Mouse (Mus musculus) embryonic facial prominence, embryonic 12.5 days (tissue): ENCODE measurements around the gene E2f7. TPM values are rescaled to one million over a fixed set of nuclear protein-coding genes. Genes with fewer than 3 reads are reported as not detected.
A peak's percentile ranks its signal among the peaks of the same experiment; 100 is the strongest.

Experiments used
- ATAC-seq: fragments of 200-750 bp; cut with Nextera tagmentation; 2 replicates; pipeline ENCODE4 v1.8.0; 2017; ENCODE audit not compliant: insufficient number of reproducible peaks, insufficient read depth, low FRiP score, low TSS enrichment
- H3K27ac ChIP-seq: fragments of 300-500 bp; sonication (generic); 2 replicates; pipeline ENCODE4 v1.5.1; 2016; ENCODE audit warnings: mild to moderate bottlenecking
- H3K27me3 ChIP-seq: fragments of 300-500 bp; sonication (generic); 2 replicates; pipeline ENCODE4 v1.6.1; 2016; ENCODE audit warnings: mild to moderate bottlenecking, moderate library complexity
- H3K36me3 ChIP-seq: fragments of 300-500 bp; sonication (generic); 2 replicates; pipeline ENCODE4 v1.6.1; 2016; ENCODE audit warnings: mild to moderate bottlenecking
- H3K4me1 ChIP-seq: fragments of 300-500 bp; sonication (generic); 2 replicates; pipeline ENCODE4 v1.6.1; 2016
- H3K4me2 ChIP-seq: fragments of 300-500 bp; sonication (generic); replicated peaks from 2 replicates; pipeline ENCODE4 v1.6.1; 2016; ENCODE audit warnings: mild to moderate bottlenecking, moderate library complexity
- H3K4me3 ChIP-seq: fragments of 300-500 bp; sonication (generic); 2 replicates; pipeline ENCODE4 v1.5.1; 2016; ENCODE audit warnings: mild to moderate bottlenecking
- H3K9ac ChIP-seq: fragments of 300-500 bp; sonication (generic); 2 replicates; pipeline ENCODE4 v1.6.1; 2016; ENCODE audit warnings: mild to moderate bottlenecking, moderate library complexity
- H3K9me3 ChIP-seq: fragments of 300-500 bp; sonication (generic); 2 replicates; pipeline ENCODE4 v1.6.1; 2016; ENCODE audit warnings: mild to moderate bottlenecking, moderate library complexity
- WGBS: fragments of 180-500 bp; shearing (Covaris S2); methylation state at CpG from one replicate; pipeline ENCODE4 v1.1.7; 2016; 5-methylcytosine and 5-hydroxymethylcytosine counted together
- polyA plus RNA-seq: library from polyadenylated mRNA; unstranded; fragments of >200 nt; fragmentation: Nextera tagmentation; extraction: Ambion mirVana; gene quantifications from 2 replicates; pipeline ENCODE4 v1.2.1, GENCODE M21; 2016

Gene E2f7
- polyA plus RNA-seq, 1 experiment from 2014 or later = 30.1 TPM

DNA sequence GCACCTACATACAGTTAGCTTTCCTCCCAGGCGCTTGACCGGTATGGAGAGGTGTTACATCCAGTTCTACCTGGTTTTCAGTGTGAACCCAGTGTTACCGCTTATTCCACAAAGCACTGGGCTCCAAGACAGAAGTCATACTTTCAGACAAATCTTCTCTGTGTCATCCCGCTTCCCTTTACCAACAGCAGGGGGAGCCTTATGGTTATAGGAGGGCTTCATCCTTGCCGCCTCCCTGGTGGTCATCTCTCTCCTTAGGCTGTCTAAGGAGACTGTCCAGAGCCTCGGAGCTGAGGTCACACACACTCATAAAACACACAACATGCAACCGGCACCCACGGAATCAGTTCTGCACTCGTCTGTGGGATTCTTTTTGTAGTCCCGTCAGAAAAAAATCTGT is 37.4 kb downstream of the E2f7 start:
- ATAC-seq = no peak
- Histone ChIP-seq H3K4me3 (no peak overlapping the region), H3K27ac (no peak overlapping the region), H3K4me1 (no peaks in the 10 kb centered on the region), H3K4me2 (no peak overlapping the region), H3K9ac (no peak overlapping the region), H3K27me3 (no peaks in the 10 kb centered on the region), H3K36me3 (peaks cover 65% of the 10 kb centered on the region), H3K9me3 (no peaks in the 10 kb centered on the region)
- 85% methylated on average over 10 of the region's 10 CpGs for WGBS

DNA sequence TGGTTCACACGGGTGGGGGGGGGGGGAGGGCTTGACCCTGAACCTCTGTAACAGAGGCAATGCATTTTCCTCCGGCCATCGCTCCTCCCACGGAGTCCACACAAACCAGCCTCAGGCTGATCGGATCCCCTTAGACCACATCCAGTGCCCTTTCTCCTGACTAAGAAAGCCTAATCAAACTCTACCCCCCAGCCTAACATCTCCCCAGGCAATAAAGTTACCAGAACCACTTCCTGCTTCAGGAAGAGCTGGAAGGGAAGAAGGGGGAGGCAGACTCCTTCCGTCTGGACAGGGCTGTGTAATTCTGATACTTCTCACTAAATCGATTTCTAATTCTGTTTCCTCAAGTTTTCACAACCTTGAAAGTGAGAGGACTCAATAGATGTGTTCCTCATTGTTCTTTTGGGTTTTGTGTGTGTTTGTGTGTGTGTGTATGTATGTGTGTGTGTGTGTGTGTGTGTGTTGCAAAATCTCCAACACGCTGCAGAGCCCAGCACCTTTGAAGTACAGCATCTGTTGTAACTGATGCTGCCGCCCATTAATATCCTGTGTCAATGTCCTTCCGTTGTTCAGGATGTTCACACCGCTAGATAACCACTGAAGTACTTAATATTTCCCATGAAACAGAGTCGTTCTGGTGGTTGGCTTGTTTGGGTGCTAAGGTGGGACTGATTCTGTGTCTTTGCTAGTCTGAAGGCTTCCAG is 43.0 kb downstream of the E2f7 start:
- no peak for ATAC-seq
- Histone ChIP-seq H3K9me3 (no peaks in the 10 kb centered on the region), H3K27me3 (no peaks in the 10 kb centered on the region), H3K4me1 (no peaks in the 10 kb centered on the region), H3K27ac (no peak overlapping the region), H3K4me2 (no peak overlapping the region), H3K4me3 (no peak overlapping the region), H3K9ac (no peak overlapping the region), H3K36me3 (peaks cover 21% of the 10 kb centered on the region)
- WGBS = 54% methylated on average over 12 of the region's 12 CpGs

DNA sequence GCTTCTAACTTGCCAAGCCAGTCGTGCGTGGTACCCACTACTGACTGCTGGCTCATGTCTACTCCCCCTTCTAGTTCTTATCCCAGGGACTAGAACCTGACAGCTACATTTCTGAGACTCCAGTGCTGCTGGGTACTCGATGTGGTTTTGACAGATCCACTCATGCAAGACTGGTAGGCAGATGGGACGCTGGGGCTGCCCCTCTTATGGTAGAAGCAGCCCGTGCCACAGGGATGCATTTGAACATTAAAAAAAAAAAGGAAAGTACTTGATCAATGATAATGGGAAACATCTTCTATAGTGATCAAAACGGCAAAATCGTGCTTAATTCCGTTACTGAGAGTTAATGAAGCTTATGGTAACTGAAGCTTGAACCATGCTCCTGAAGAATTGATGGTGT is 44.4 kb downstream of the E2f7 start:
- H3K4me2 ChIP-seq = no peak overlapping the region
- no peaks in the 10 kb centered on the region for H3K9me3 ChIP-seq
- H3K9ac ChIP-seq = no peak overlapping the region
- no peaks in the 10 kb centered on the region for H3K27me3 ChIP-seq
- H3K4me3 ChIP-seq = no peak overlapping the region
- no peak for ATAC-seq
- no peak overlapping the region for H3K27ac ChIP-seq
- no peaks in the 10 kb centered on the region for H3K4me1 ChIP-seq
- WGBS = 88% methylated on average over 8 of the region's 8 CpGs
- H3K36me3 ChIP-seq = peaks cover 10% of the 10 kb centered on the region

DNA sequence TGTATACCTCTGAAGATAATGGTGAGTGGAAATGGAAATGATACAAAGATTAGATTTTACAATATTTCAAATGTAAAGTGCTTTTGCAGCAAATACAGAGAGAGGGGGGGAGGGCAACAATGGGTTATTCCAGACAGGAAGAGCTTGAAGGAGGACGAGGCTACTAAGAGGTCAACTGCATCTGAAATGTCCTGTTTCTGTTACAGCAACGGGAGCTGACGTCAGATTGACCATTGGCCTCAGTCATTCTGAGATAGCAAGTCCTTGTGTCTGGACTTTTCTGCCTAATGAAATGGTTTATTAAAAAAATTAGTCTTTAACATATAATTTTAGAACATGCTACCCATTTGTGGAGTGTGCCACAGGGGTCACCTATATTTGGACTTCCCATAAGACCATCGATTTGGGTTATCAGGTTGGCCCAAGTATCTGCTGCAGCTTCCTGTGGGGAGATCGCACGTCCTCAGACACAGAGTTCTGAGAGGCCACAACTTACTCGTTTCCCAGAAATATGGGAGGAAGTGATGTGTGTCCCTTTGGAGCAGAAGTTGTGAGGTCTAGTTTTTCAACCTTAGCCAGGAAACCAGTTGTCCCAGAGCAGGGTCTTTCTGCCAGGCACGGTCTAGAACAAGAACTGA is 48.0 kb downstream of the E2f7 start:
- Histone ChIP-seq H3K9me3 (no peaks in the 10 kb centered on the region), H3K27ac (no peak overlapping the region), H3K27me3 (no peaks in the 10 kb centered on the region), H3K4me2 (no peak overlapping the region), H3K36me3 (no peaks in the 10 kb centered on the region), H3K9ac (no peak overlapping the region), H3K4me3 (no peak overlapping the region), H3K4me1 (0 out of 2 replicates have a peak, but pooled peaks cover 6% of the 10 kb centered on the region)
- no peak for ATAC-seq
- 78% methylated on average over 8 of the region's 8 CpGs for WGBS

DNA sequence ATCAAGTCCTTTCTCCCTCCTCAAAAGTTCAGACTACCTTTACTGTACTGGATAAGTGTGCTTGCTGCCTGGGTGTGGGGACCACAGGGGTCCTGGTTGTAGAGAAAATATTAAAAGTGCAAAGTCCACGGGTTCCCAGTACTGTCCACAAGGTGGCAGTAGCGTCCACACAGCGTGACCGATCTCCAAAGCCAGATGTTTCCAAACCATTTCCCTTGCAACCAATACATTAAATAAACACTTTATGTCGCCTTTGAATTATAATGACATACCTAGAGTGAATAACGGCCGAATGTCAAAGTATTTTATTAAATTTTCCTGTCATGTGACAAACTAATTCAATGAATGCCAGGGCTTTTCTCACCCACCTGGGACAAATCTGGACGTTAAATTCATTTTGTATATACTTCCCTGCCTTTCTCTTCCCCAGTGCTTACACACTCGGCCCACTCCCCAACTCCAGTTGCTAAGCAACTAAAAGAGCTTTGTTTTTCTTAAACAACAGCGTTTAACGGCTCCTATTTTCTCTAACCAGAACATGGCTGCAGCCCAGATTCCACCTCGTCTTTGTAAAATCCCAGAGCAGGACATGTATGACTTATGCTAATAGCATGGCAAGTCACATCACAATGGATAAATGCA is 49.4 kb downstream of the E2f7 start:
- Histone ChIP-seq H3K4me2 (0 out of 2 replicates have a peak overlapping the region, but pooled peaks have one; percentile 11), H3K9me3 (no peaks in the 10 kb centered on the region), H3K27me3 (no peaks in the 10 kb centered on the region), H3K36me3 (no peaks in the 10 kb centered on the region), H3K9ac (no peak overlapping the region), H3K27ac (no peak overlapping the region), H3K4me3 (no peak overlapping the region), H3K4me1 (0 out of 2 replicates have a peak, but pooled peaks cover 6% of the 10 kb centered on the region)
- 0 out of 2 replicates have a peak, but pooled peaks have one; percentile 30 for ATAC-seq
- 9% methylated on average over 12 of the region's 12 CpGs for WGBS

DNA sequence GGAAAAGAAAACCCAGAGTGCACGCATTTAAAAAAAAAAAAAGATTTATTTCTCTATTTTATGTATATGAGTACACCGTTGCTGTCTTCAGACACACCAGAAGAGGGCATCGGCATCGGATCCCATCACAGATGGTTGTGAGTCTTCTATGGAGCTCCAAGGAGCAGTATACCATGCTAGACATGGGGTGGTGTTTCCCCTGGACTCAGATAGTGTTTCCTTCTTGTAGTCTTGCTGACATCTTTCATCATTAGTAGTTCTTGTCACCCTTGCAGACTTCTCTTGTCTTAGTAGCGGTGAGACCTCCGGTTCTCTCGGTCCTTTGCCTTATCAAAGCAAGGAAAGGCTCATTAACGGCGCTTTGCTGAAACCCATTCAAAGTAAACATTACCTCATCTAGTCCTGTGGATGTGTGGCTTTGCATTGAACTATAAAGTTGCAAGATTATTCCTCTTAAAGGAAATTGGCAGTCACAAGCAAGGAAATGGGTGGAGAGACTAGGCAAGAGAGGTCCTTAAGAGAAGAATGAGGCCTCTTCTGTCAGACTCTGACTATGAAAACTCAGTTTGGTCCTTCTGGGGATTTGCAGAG is 50.1 kb downstream of the E2f7 start:
- 0 out of 2 replicates have a peak, but pooled peaks cover 6% of the 10 kb centered on the region for H3K4me1 ChIP-seq
- no peak overlapping the region for H3K27ac ChIP-seq
- 80% methylated on average over 9 of the region's 9 CpGs for WGBS
- no peaks in the 10 kb centered on the region for H3K27me3 ChIP-seq
- ATAC-seq = no peak
- no peak overlapping the region for H3K4me2 ChIP-seq
- no peaks in the 10 kb centered on the region for H3K9me3 ChIP-seq
- H3K9ac ChIP-seq = no peak overlapping the region
- H3K36me3 ChIP-seq = no peaks in the 10 kb centered on the region
- H3K4me3 ChIP-seq = no peak overlapping the region

DNA sequence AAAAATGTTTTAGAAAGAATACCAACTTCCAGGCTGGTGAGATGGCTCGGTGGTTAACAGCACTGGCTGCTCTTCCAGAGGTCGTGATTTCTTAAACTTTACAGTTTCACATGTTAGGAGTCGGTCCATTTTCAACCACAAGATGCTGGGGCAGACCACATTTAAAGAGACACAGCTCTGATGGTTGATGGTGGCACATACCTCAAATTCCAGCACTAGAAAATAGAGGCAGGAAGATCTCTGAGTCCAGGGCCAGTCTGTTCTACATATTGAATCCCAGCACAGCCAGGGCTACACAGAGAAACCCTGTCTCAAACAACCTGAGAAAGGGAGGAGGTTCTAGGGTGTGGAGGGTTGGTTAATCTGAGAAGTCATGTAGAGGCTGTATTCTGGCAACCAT is 56.1 kb downstream of the E2f7 start:
- H3K9ac ChIP-seq = no peak overlapping the region
- H3K27me3 ChIP-seq = no peaks in the 10 kb centered on the region
- no peaks in the 10 kb centered on the region for H3K36me3 ChIP-seq
- H3K4me3 ChIP-seq = no peak overlapping the region
- 80% methylated on average over 3 of the region's 3 CpGs for WGBS
- no peaks in the 10 kb centered on the region for H3K9me3 ChIP-seq
- ATAC-seq = no peak
- H3K27ac ChIP-seq = no peak overlapping the region
- H3K4me2 ChIP-seq = no peak overlapping the region
- H3K4me1 ChIP-seq = peaks cover 24% of the 10 kb centered on the region

DNA sequence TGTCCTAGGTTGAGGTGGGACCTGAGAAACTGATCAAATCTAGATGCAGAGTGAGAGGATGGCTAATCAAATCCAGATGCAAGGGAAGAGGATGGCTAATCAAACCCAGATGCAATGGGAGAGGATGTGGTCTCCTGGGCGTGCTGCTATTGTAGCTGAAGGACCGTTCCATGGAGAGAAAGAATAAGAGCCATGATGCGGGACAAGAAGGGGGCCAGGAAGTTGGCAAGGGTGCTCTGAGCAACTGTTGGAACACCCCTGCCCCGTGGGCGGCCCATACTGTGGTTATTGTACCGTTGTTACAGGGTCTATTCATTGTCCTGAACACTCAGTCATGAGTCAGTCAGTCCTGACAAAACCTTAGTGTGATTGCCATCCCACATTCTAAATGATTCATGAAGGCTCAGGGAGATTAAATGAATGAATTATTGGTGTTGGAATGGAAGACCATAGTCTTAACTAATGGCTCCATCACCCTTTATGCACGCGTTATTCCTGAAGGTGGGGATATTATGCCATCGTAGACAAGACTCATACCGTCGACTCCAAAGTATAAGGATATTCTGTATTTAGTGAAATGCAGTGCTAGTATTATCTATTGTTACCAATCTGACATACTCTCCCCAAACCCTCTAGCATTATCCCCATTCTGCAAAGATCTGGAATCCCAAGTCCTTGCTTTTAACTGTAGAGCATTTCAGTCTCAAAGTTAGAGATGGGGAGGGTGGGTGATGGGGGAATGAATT is 59.2 kb downstream of the E2f7 start:
- H3K9ac ChIP-seq = no peak overlapping the region
- peak overlapping the region; percentile 27 for H3K4me2 ChIP-seq
- H3K27me3 ChIP-seq = no peaks in the 10 kb centered on the region
- no peak for ATAC-seq
- 64% methylated on average over 11 of the region's 11 CpGs for WGBS
- H3K4me3 ChIP-seq = no peak overlapping the region
- H3K4me1 ChIP-seq = peaks cover 25% of the 10 kb centered on the region
- H3K36me3 ChIP-seq = no peaks in the 10 kb centered on the region
- H3K27ac ChIP-seq = peak overlapping the region; percentile 37; the same call in 1 of the 2 replicates
- no peaks in the 10 kb centered on the region for H3K9me3 ChIP-seq

DNA sequence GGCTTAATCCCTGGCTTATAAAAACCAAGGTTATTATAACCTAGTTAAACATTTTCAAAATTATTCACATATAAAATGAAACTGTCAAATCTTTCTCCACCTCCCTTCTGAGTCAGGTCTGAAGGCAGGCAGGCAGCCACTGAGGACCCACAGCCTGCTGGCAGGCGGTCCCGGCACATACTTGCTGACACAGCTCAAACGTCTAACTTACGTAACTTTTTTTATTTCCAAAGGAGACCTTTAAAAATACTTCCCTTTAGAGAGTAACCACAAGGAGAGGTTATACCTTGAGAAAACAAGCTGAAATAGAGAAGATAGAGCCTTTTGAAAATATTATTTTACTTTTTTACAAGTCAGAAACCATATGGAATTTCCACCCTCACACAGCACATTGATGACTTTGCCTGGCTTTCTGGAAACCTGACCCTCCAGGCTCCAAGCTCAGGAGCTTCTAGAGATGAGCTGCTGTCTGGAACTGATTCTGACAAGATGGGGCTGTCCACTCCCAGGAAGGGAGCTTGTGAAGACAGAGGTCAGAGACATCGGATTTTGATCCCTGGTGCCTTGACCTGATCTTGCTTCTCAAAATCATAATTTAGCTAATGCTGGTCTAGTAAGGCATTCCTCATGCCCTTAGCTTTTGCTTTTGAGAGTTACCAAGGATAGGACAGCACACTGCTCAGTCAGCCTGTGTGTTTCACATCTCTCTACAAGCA is 59.9 kb downstream of the E2f7 start:
- no peaks in the 10 kb centered on the region for H3K36me3 ChIP-seq
- 32% methylated on average over 5 of the region's 5 CpGs for WGBS
- no peak overlapping the region for H3K4me2 ChIP-seq
- H3K27ac ChIP-seq = peak overlapping the region; percentile 37
- no peaks in the 10 kb centered on the region for H3K9me3 ChIP-seq
- H3K4me1 ChIP-seq = peaks cover 25% of the 10 kb centered on the region
- no peak overlapping the region for H3K4me3 ChIP-seq
- no peaks in the 10 kb centered on the region for H3K27me3 ChIP-seq
- no peak for ATAC-seq
- H3K9ac ChIP-seq = no peak overlapping the region

DNA sequence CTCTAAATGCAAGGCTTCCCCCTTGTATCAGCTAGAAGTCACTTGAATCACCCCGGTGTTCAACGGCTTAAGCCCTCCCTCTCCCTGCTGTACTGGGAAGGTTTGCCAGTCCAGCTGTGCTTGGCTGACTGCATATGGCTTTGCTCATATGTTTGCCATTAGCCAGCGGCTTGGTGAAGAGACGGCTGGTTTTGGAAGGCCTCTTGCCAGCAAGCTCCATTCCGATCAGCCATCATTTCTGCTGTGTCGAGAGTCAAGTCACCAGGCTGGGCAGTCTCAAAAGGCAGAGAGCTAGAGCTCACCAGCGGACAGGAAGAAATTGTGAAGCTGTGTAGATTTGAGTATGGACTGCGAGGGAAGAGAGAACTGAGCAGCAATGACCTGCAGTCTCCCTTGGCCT is 61.2 kb downstream of the E2f7 start:
- Histone ChIP-seq H3K4me1 (peaks cover 25% of the 10 kb centered on the region), H3K27me3 (no peaks in the 10 kb centered on the region), H3K27ac (no peak overlapping the region), H3K4me3 (no peak overlapping the region), H3K4me2 (no peak overlapping the region), H3K36me3 (no peaks in the 10 kb centered on the region), H3K9me3 (no peaks in the 10 kb centered on the region), H3K9ac (no peak overlapping the region)
- 0 out of 2 replicates have a peak, but pooled peaks have one; percentile 57 for ATAC-seq
- WGBS = 35% methylated on average over 8 of the region's 8 CpGs

DNA sequence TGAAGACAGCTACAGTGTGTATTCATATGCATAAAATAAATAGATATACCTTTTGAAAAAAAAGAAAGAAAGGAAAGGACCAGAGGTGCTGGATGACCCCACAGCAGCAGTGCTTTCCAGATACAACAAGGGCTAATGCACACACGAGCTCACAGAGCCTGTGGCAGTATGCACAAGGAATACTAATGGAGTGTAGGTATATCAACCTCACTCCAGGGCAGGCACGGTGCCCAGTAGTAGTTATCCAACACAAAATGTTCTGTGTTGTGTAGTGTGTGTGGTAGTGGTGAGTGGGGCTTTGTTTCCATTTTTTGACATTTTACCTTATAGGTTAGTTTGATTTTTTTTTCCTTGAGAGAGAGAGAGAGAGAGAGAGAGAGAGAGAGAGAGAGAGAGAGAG is 65.3 kb downstream of the E2f7 start:
- Histone ChIP-seq H3K9me3 (no peaks in the 10 kb centered on the region), H3K4me1 (peaks cover 9% of the 10 kb centered on the region), H3K4me2 (no peak overlapping the region), H3K9ac (no peak overlapping the region), H3K27ac (no peak overlapping the region), H3K27me3 (no peaks in the 10 kb centered on the region), H3K4me3 (no peak overlapping the region), H3K36me3 (no peaks in the 10 kb centered on the region)
- ATAC-seq = no peak
- 79% methylated on average over 2 of the region's 2 CpGs for WGBS
